Comparison of ENCODE assay signal across 12 mouse cellular contexts in the genomic region with DNA sequence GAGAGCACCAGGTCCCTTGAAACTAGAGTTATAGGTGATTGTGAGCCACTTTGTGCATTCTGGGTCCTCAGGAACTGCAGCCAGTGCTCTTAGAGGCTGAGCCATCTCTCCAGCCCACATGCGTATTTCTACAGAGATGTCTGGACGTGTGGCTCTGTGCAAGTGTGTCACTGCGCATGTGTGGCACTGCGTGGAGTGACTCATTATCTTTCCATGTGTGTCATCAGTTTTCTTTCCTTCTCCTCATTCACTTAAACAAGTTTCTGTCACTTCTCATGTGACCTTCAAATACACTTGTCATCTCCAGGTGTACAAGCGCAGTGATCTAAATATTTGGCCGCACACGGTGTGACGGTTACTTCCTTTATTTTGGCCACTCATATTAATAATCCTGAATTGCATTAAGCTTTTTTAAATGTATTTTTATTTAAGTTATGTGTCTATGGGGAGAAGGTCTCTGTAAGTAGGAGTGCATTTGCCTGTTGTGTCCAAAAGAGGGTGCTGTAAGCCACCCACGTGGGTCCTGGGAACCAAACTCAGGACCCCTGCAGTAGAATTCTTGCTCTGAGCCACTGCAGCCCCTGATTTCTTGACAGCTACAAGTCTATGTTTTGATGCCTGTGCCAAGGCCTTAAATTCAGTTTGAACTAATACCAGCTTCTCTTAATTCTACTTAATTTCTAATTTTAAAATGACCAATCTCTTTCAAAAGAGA. TPM values are rescaled to one million over a fixed set of nuclear protein-coding genes. Genes with fewer than 3 reads are reported as not detected.
A peak's percentile ranks its signal among the peaks of the same experiment; 100 is the strongest.
DNase-seq lines count a peak whose midpoint lies in the region; ATAC-seq and TF ChIP-seq lines count a peak whose summit lies in the region.
"Had no signal": no experiment of that assay in that cellular context is flagged by ENCODE, and none has a peak within 500 bp of the region (broad histone marks: within the 10 kb centered on the region; RNA-seq: fewer than 3 reads in every experiment).

No protein-coding gene starts in this region.

- WGBS in cerebellum, adult 2 months: 73% methylated on average over 9 of the region's 9 CpGs
- 70% methylated on average over 9 of the region's 9 CpGs for WGBS in lung, embryonic 14.5 days

- H3K27me3 ChIP-seq in cerebellum, adult 2 months (ENCODE audit: control insufficient read depth, insufficient read depth, low read length): no peaks in the 10 kb centered on the region
- H3K27me3 ChIP-seq in lung, embryonic 14.5 days (ENCODE audit: insufficient read depth, low read length): no peaks in the 10 kb centered on the region
- H3K27me3 ChIP-seq: midbrain, embryonic 12.5 days had no signal

- H3K27ac ChIP-seq in cerebellum, adult 2 months (ENCODE audit: insufficient read depth, low read length): no peak overlapping the region
- no peak overlapping the region for H3K27ac ChIP-seq in lung, embryonic 14.5 days (ENCODE audit: low read depth)
- no peak overlapping the region for H3K27ac ChIP-seq in cortical plate, adult 2 months (ENCODE audit: insufficient read depth, low read length)
- H3K27ac ChIP-seq: midbrain, embryonic 12.5 days had no signal

- TF ChIP-seq CTCF in cerebellum, adult 2 months (IDR thresholded peaks at IDR 0.05; ENCODE audit: borderline replicate concordance, insufficient read depth, low read depth, low read length): peak; percentile 24; the same call in 1 of the 2 replicates
- TF ChIP-seq CTCF in lung, embryonic 14.5 days (IDR thresholded peaks at IDR 0.05; ENCODE audit: low read depth): peak; percentile 49
- TF ChIP-seq CTCF in cortical plate, adult 2 months (IDR thresholded peaks at IDR 0.05; ENCODE audit: extremely low read depth, insufficient read depth, low read length): peak; percentile 34; the same call in 1 of the 2 replicates

- TF ChIP-seq POLR2A in cerebellum, adult 2 months (IDR thresholded peaks at IDR 0.05; ENCODE audit: borderline replicate concordance, insufficient read depth, low read length): no peak
- no peak for TF ChIP-seq POLR2A in cortical plate, adult 2 months (IDR thresholded peaks at IDR 0.05; ENCODE audit: extremely low read depth, insufficient read depth, low read length)

- H3K9ac ChIP-seq in lung, embryonic 14.5 days: no peak overlapping the region
- H3K9ac ChIP-seq: midbrain, embryonic 12.5 days had no signal

- H3K4me3 ChIP-seq in cerebellum, adult 2 months (replicated peaks; ENCODE audit: insufficient read depth, low read depth, low read length): no peak overlapping the region
- H3K4me3 ChIP-seq in lung, embryonic 14.5 days (ENCODE audit: low read depth, low read length): no peak overlapping the region
- no peak overlapping the region for H3K4me3 ChIP-seq in cortical plate, adult 2 months (ENCODE audit: insufficient read depth, low read length)
- H3K4me3 ChIP-seq: midbrain, embryonic 12.5 days had no signal

- ATAC-seq in lung, embryonic 14.5 days (ENCODE audit: insufficient read depth): no peak

- no peaks in the 10 kb centered on the region for H3K9me3 ChIP-seq in lung, embryonic 14.5 days (ENCODE audit: low read depth, low read length)
- H3K9me3 ChIP-seq: midbrain, embryonic 12.5 days had no signal

- no peaks in the 10 kb centered on the region for H3K4me1 ChIP-seq in cerebellum, adult 2 months (ENCODE audit: control insufficient read depth, insufficient read depth, low read length)
- H3K4me1 ChIP-seq in lung, embryonic 14.5 days (ENCODE audit: insufficient read depth): no peaks in the 10 kb centered on the region
- no peaks in the 10 kb centered on the region; the same call in 1 of the 2 replicates for H3K4me1 ChIP-seq in cortical plate, adult 2 months (ENCODE audit: control insufficient read depth, insufficient read depth, low read length)
- H3K4me1 ChIP-seq: midbrain, embryonic 12.5 days had no signal

- H3K4me2 ChIP-seq in lung, embryonic 14.5 days: no peak overlapping the region
- H3K4me2 ChIP-seq: midbrain, embryonic 12.5 days had no signal

- no peaks in the 10 kb centered on the region for H3K36me3 ChIP-seq in lung, embryonic 14.5 days (ENCODE audit: insufficient read depth)
- H3K36me3 ChIP-seq: midbrain, embryonic 12.5 days had no signal

- no peak for DNase-seq in cerebellum, adult 2 months
- DNase-seq in cerebellum, adult 9-10 months: no peak
- DNase-seq in lung, embryonic 14.5 days: peak; percentile 51
- no peak for DNase-seq in lung, postnatal 4 days
- DNase-seq in mesoderm, embryonic 11.5 days (ENCODE audit: low read depth, low spot score): peak; percentile 20
- no peak for DNase-seq in cerebellum, postnatal 36 days
- DNase-seq in thymus, postnatal 14 days: no peak
- DNase-seq: cerebellum, postnatal 25 days; gastrocnemius, postnatal 25 days had no signal

RNA-seq across cellular contexts. Expression of a gene that starts 19.6 kb away (rescaled TPM):
- not detected in 2 replicates for polyA plus RNA-seq in cerebellum, adult 2 months (2012; rRNA removed)
- polyA plus RNA-seq in lung, embryonic 14.5 days (2014; fragmentation: Nextera tagmentation; extraction: Ambion mirVana): not detected in 2 replicates
- polyA plus RNA-seq in cortical plate, adult 2 months (2012; rRNA removed): not detected in 2 replicates
- polyA plus RNA-seq: large intestine, adult 2 months; midbrain, embryonic 12.5 days had no signal

RNA-seq across cellular contexts. Expression of a gene that starts 45.7 kb away (rescaled TPM):
- 0.05 and 0.20 TPM in 2 replicates for polyA plus RNA-seq in cerebellum, adult 2 months (2012; rRNA removed)
- polyA plus RNA-seq in lung, embryonic 14.5 days (2014; fragmentation: Nextera tagmentation; extraction: Ambion mirVana): 3.0 and 3.9 TPM in 2 replicates
- 0.08 and 0.10 TPM in 2 replicates for polyA plus RNA-seq in cortical plate, adult 2 months (2012; rRNA removed)
- polyA plus RNA-seq: midbrain, embryonic 12.5 days had no signal

Comparison
In these comparisons a context has a peak if more than half of its experiments do, and no peak if none do; other contexts are left out.
1. DNase-seq: peak in lung, embryonic 14.5 days (single experiment) and mesoderm, embryonic 11.5 days (single experiment); none in cerebellum, adult 2 months (0 of 2), cerebellum, adult 9-10 months (single experiment), lung, postnatal 4 days (0 of 2), cerebellum, postnatal 36 days (0 of 2) and thymus, postnatal 14 days (single experiment).
2. Peak in every context shown above with its lines, with median percentiles within 50 percentile points of each other: CTCF ChIP-seq.